Comparison of ENCODE assay signal across 14 mouse cellular contexts in genomic region chr15:85167086-85167679, GRCm38 (mm10). TPM values are rescaled to one million over a fixed set of nuclear protein-coding genes. Genes with fewer than 3 reads are reported as not detected.
DNase-seq lines count a peak whose midpoint lies in the region; ATAC-seq and TF ChIP-seq lines count a peak whose summit lies in the region.
"Had no signal": no experiment of that assay in that cellular context is flagged by ENCODE, and none has a peak within 500 bp of the region (broad histone marks: within the 10 kb centered on the region; RNA-seq: fewer than 3 reads in every experiment).

No protein-coding gene starts in this region.

- H3K4me1 ChIP-seq in intestine, postnatal 0 days (replicated peaks; ENCODE audit: control insufficient read depth, insufficient read depth, low read length) = 0 out of 2 replicates have a peak, but pooled peaks cover 2% of the 10 kb centered on the region
- peaks cover 13% of the 10 kb centered on the region for H3K4me1 ChIP-seq in intestine, embryonic 16.5 days (ENCODE audit: control insufficient read depth, insufficient read depth, low read length)
- peaks cover 72% of the 10 kb centered on the region for H3K4me1 ChIP-seq in embryonic facial prominence, embryonic 13.5 days
- peaks cover 18% of the 10 kb centered on the region for H3K4me1 ChIP-seq in hindbrain, embryonic 13.5 days (replicated peaks)
- H3K4me1 ChIP-seq in midbrain, embryonic 15.5 days = peaks cover 14% of the 10 kb centered on the region

- 56% methylated on average over 12 of the region's 12 CpGs for WGBS in intestine, postnatal 0 days
- 49% methylated on average over 12 of the region's 12 CpGs for WGBS in intestine, embryonic 16.5 days
- 37% methylated on average over 12 of the region's 12 CpGs for WGBS in embryonic facial prominence, embryonic 13.5 days
- WGBS in hindbrain, embryonic 13.5 days = 53% methylated on average over 12 of the region's 12 CpGs
- WGBS in midbrain, embryonic 15.5 days = 56% methylated on average over 12 of the region's 12 CpGs

- no peaks in the 10 kb centered on the region for H3K9me3 ChIP-seq in intestine, postnatal 0 days (ENCODE audit: control insufficient read depth)
- no peaks in the 10 kb centered on the region for H3K9me3 ChIP-seq in intestine, embryonic 16.5 days (ENCODE audit: control insufficient read depth, low read length)
- H3K9me3 ChIP-seq in embryonic facial prominence, embryonic 13.5 days = no peaks in the 10 kb centered on the region
- no peaks in the 10 kb centered on the region for H3K9me3 ChIP-seq in hindbrain, embryonic 13.5 days
- no peaks in the 10 kb centered on the region for H3K9me3 ChIP-seq in midbrain, embryonic 15.5 days
- H3K9me3 ChIP-seq: heart, embryonic 10.5 days had no signal

- no peak overlapping the region for H3K27ac ChIP-seq in intestine, postnatal 0 days (ENCODE audit: low read depth, low read length)
- no peak overlapping the region for H3K27ac ChIP-seq in intestine, embryonic 16.5 days (ENCODE audit: low read length)
- H3K27ac ChIP-seq in embryonic facial prominence, embryonic 13.5 days = peak overlapping the region; percentile 96
- H3K27ac ChIP-seq in hindbrain, embryonic 13.5 days = peak overlapping the region; percentile 48
- H3K27ac ChIP-seq in midbrain, embryonic 15.5 days = peak overlapping the region; percentile 63; the same call in 1 of the 2 replicates

- H3K9ac ChIP-seq in intestine, postnatal 0 days (ENCODE audit: low read depth, low read length) = no peak overlapping the region
- no peak overlapping the region for H3K9ac ChIP-seq in intestine, embryonic 16.5 days (ENCODE audit: low read depth, low read length)
- H3K9ac ChIP-seq in embryonic facial prominence, embryonic 13.5 days = peak overlapping the region; percentile 49
- no peak overlapping the region; the same call in 1 of the 2 replicates for H3K9ac ChIP-seq in hindbrain, embryonic 13.5 days
- H3K9ac ChIP-seq in midbrain, embryonic 15.5 days = no peak overlapping the region

- H3K36me3 ChIP-seq in intestine, postnatal 0 days (ENCODE audit: control insufficient read depth, insufficient read depth) = no peaks in the 10 kb centered on the region
- H3K36me3 ChIP-seq in intestine, embryonic 16.5 days (ENCODE audit: control insufficient read depth, insufficient read depth, low read length) = no peaks in the 10 kb centered on the region
- no peaks in the 10 kb centered on the region for H3K36me3 ChIP-seq in embryonic facial prominence, embryonic 13.5 days
- H3K36me3 ChIP-seq in hindbrain, embryonic 13.5 days = no peaks in the 10 kb centered on the region
- H3K36me3 ChIP-seq in midbrain, embryonic 15.5 days (replicated peaks) = no peaks in the 10 kb centered on the region
- H3K36me3 ChIP-seq: heart, embryonic 10.5 days had no signal

- H3K4me3 ChIP-seq in intestine, postnatal 0 days (ENCODE audit: low read depth, low read length) = no peak overlapping the region
- H3K4me3 ChIP-seq in intestine, embryonic 16.5 days (ENCODE audit: low read length) = no peak overlapping the region
- no peak overlapping the region for H3K4me3 ChIP-seq in embryonic facial prominence, embryonic 13.5 days
- no peak overlapping the region for H3K4me3 ChIP-seq in hindbrain, embryonic 13.5 days
- no peak overlapping the region for H3K4me3 ChIP-seq in midbrain, embryonic 15.5 days
- H3K4me3 ChIP-seq: heart, embryonic 10.5 days; myocyte had no signal

- no peak for TF ChIP-seq CTCF in intestine, postnatal 0 days (IDR thresholded peaks at IDR 0.05; ENCODE audit: low read depth)

- no peak overlapping the region for H3K4me2 ChIP-seq in intestine, postnatal 0 days (replicated peaks; ENCODE audit: low read depth)
- no peak overlapping the region for H3K4me2 ChIP-seq in intestine, embryonic 16.5 days (ENCODE audit: low read depth, low read length)
- H3K4me2 ChIP-seq in embryonic facial prominence, embryonic 13.5 days = peak overlapping the region; percentile 41
- no peak overlapping the region for H3K4me2 ChIP-seq in hindbrain, embryonic 13.5 days
- H3K4me2 ChIP-seq in midbrain, embryonic 15.5 days = 0 out of 2 replicates have a peak overlapping the region, but pooled peaks have one; percentile 9

- H3K27me3 ChIP-seq in intestine, postnatal 0 days (replicated peaks; ENCODE audit: control insufficient read depth, insufficient read depth, low read length) = no peaks in the 10 kb centered on the region
- H3K27me3 ChIP-seq in intestine, embryonic 16.5 days (replicated peaks; ENCODE audit: control insufficient read depth, insufficient read depth, low read length) = no peaks in the 10 kb centered on the region
- H3K27me3 ChIP-seq in embryonic facial prominence, embryonic 13.5 days = no peaks in the 10 kb centered on the region
- H3K27me3 ChIP-seq in hindbrain, embryonic 13.5 days = no peaks in the 10 kb centered on the region
- 0 out of 2 replicates have a peak, but pooled peaks cover 3% of the 10 kb centered on the region for H3K27me3 ChIP-seq in midbrain, embryonic 15.5 days (replicated peaks)

- no peak for DNase-seq in urinary bladder, adult 18-20 months (ENCODE audit: low spot score in 2 of 2)
- no peak for DNase-seq in frontal cortex, postnatal 36 days (ENCODE audit: low spot score in 2 of 2)
- DNase-seq: adrenal gland, postnatal 14 days; cerebellum, adult 9-10 months; lung, postnatal 14 days; thymus, postnatal 4 days had no signal

- ATAC-seq in intestine, postnatal 0 days = peak; percentile 65
- ATAC-seq in intestine, embryonic 16.5 days = no peak
- no peak for ATAC-seq in embryonic facial prominence, embryonic 13.5 days (ENCODE audit: insufficient number of reproducible peaks, insufficient read depth, low FRiP score, low TSS enrichment, low read depth)
- no peak for ATAC-seq in hindbrain, embryonic 13.5 days (ENCODE audit: low FRiP score)
- ATAC-seq in midbrain, embryonic 15.5 days (replicated peaks) = no peak

RNA-seq across cellular contexts. Expression of gene Ribc2, which starts 35.3 kb away (rescaled TPM):
- 0.13 TPM in 1 of 2 replicates, not detected in the other for polyA plus RNA-seq in intestine, postnatal 0 days (2015; fragmentation: Nextera tagmentation; extraction: Ambion mirVana)
- polyA plus RNA-seq in intestine, embryonic 16.5 days (2015; fragmentation: Nextera tagmentation; extraction: Ambion mirVana) = 0.12 TPM in 1 of 2 replicates, not detected in the other
- 0.77 and 1.3 TPM in 2 replicates for polyA plus RNA-seq in embryonic facial prominence, embryonic 13.5 days (2015; fragmentation: Nextera tagmentation; extraction: Ambion mirVana)
- polyA plus RNA-seq in hindbrain, embryonic 13.5 days (2015; fragmentation: Nextera tagmentation; extraction: Ambion mirVana) = 0.84 and 1.2 TPM in 2 replicates
- polyA plus RNA-seq in midbrain, embryonic 15.5 days (2015; fragmentation: Nextera tagmentation; extraction: Ambion mirVana) = 1.0 and 1.3 TPM in 2 replicates
- polyA plus RNA-seq: large intestine, adult 2 months; myocyte had no signal

RNA-seq across cellular contexts. Expression of gene Smc1b, which starts 35.4 kb away (rescaled TPM):
- polyA plus RNA-seq in intestine, postnatal 0 days (2015; fragmentation: Nextera tagmentation; extraction: Ambion mirVana) = 0.07 and 0.18 TPM in 2 replicates
- polyA plus RNA-seq in intestine, embryonic 16.5 days (2015; fragmentation: Nextera tagmentation; extraction: Ambion mirVana) = 0.13 and 0.17 TPM in 2 replicates
- 0.10 and 0.27 TPM in 2 replicates for polyA plus RNA-seq in embryonic facial prominence, embryonic 13.5 days (2015; fragmentation: Nextera tagmentation; extraction: Ambion mirVana)
- polyA plus RNA-seq in hindbrain, embryonic 13.5 days (2015; fragmentation: Nextera tagmentation; extraction: Ambion mirVana) = 0.04 and 0.16 TPM in 2 replicates
- 0.14 TPM in 2 replicates for polyA plus RNA-seq in midbrain, embryonic 15.5 days (2015; fragmentation: Nextera tagmentation; extraction: Ambion mirVana)

RNA-seq across cellular contexts. Expression of gene Fbln1, which starts 38.6 kb away (rescaled TPM):
- 90.5 and 97.9 TPM in 2 replicates for polyA plus RNA-seq in intestine, postnatal 0 days (2015; fragmentation: Nextera tagmentation; extraction: Ambion mirVana)
- 189 and 191 TPM in 2 replicates for polyA plus RNA-seq in intestine, embryonic 16.5 days (2015; fragmentation: Nextera tagmentation; extraction: Ambion mirVana)
- 226 and 238 TPM in 2 replicates for polyA plus RNA-seq in embryonic facial prominence, embryonic 13.5 days (2015; fragmentation: Nextera tagmentation; extraction: Ambion mirVana)
- polyA plus RNA-seq in hindbrain, embryonic 13.5 days (2015; fragmentation: Nextera tagmentation; extraction: Ambion mirVana) = 60.7 and 65.1 TPM in 2 replicates
- 47.4 and 54.9 TPM in 2 replicates for polyA plus RNA-seq in midbrain, embryonic 15.5 days (2015; fragmentation: Nextera tagmentation; extraction: Ambion mirVana)

Comparison
In these comparisons a context has a peak if more than half of its experiments do, and no peak if none do; other contexts are left out.
1. H3K27ac ChIP-seq: peak in embryonic facial prominence, embryonic 13.5 days (single experiment), hindbrain, embryonic 13.5 days (single experiment) and midbrain, embryonic 15.5 days (single experiment); none in intestine, postnatal 0 days (single experiment) and intestine, embryonic 16.5 days (single experiment).
2. H3K4me2 ChIP-seq: peak in embryonic facial prominence, embryonic 13.5 days (single experiment) and midbrain, embryonic 15.5 days (single experiment); none in intestine, postnatal 0 days (single experiment), intestine, embryonic 16.5 days (single experiment) and hindbrain, embryonic 13.5 days (single experiment).